Mouse (Mus musculus): Measurements from ENCODE around the gene Gm10322.

GRCm38 (mm10) chr10:59629506-59629782, 13.6 kb downstream of the Gm10322 start:
- TF ChIP-seq CHD2 (IDR thresholded peaks at IDR 0.05; ENCODE audit: low read depth, low read length) (no peak), HCFC1 (IDR thresholded peaks at IDR 0.05; ENCODE audit: borderline replicate concordance, insufficient read depth, low read length) (no peak), ZNF384 (IDR thresholded peaks at IDR 0.05; ENCODE audit: low read depth, low read length) (no peak), MAFK (IDR thresholded peaks at IDR 0.05; ENCODE audit: insufficient read depth, low read depth, low read length) (no peak)

Data from ES-E14 (cell line).